Mouse (Mus musculus): ENCODE results near the gene Dcp1b. TPM values are rescaled to one million over a fixed set of nuclear protein-coding genes. Genes with fewer than 3 reads are reported as not detected.

Gene Dcp1b
- polyA plus RNA-seq, 1 experiment = 11.9 TPM

GRCm38 (mm10) chr6:119240256-119240655, 65.2 kb downstream of the Dcp1b start:
- H3K36me3 ChIP-seq (ENCODE audit: control insufficient read depth, insufficient read depth, low read length) = no peaks in the 10 kb centered on the region
- 69% methylated on average over 7 of the region's 7 CpGs for WGBS
- no peak overlapping the region for H3K27ac ChIP-seq (ENCODE audit: insufficient read depth, low read depth, low read length)
- no peak overlapping the region for H3K4me3 ChIP-seq (ENCODE audit: low read depth, low read length)
- H3K4me1 ChIP-seq (ENCODE audit: control insufficient read depth, insufficient read depth, insufficient read length, low read length) = no peaks in the 10 kb centered on the region
- no peak for TF ChIP-seq CTCF (IDR thresholded peaks at IDR 0.05; ENCODE audit: extremely low read depth, insufficient read length, insufficient replicate concordance, low read depth, low read length)
- TF ChIP-seq POLR2A (IDR thresholded peaks at IDR 0.05; ENCODE audit: low read depth, low read length) = no peak
- no peaks in the 10 kb centered on the region for H3K27me3 ChIP-seq (ENCODE audit: control insufficient read depth, insufficient read depth, low read length)

DNA sequence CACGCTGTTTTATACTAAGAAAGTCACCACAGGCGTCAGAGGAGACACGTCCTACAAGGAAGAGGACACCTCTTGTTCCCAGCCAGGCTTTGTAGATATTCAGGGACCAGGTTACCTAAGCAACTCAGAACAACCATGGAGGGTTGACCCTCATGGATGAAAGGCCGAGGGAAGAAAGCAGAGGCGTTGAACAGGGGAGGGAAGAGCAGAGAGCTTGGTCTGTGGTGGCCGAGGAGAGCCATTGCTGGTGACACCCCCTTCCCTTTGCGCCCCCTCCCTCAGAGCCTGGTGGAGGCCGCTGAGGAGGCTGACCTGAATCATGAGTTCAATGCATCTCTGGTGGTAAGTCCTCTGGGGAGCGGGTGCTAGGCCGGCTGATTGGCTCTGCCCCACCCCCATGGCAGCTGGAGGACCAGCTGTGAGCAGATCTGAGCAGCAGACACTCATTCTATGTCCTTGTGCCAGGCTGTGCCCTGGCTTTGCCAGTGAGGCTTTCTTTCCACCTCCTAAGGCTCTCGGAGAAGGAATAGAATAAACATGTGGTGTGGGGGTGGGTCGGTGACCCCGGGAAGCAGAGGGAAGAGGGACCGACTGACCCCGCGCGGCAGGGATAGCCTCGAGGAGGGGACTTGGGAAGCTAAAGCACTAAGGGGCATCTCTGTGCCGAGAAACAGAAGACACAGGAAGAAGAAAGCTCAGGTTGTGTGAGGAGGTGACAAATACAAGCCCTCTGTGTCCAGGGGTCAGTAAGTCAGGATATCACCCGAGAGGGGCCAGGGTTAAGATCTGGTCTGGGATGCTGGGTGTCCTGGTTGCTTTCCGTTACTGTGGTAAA, 66.0 kb downstream of the Dcp1b start:
- Histone ChIP-seq H3K4me1 (ENCODE audit: control insufficient read depth, insufficient read depth, insufficient read length, low read length) (no peaks in the 10 kb centered on the region), H3K27me3 (ENCODE audit: control insufficient read depth, insufficient read depth, low read length) (no peaks in the 10 kb centered on the region), H3K36me3 (ENCODE audit: control insufficient read depth, insufficient read depth, low read length) (no peaks in the 10 kb centered on the region), H3K27ac (ENCODE audit: insufficient read depth, low read depth, low read length) (no peak overlapping the region), H3K4me3 (ENCODE audit: low read depth, low read length) (no peak overlapping the region)
- no peak for TF ChIP-seq POLR2A (IDR thresholded peaks at IDR 0.05; ENCODE audit: low read depth, low read length)
- no peak for TF ChIP-seq CTCF (IDR thresholded peaks at IDR 0.05; ENCODE audit: extremely low read depth, insufficient read length, insufficient replicate concordance, low read depth, low read length)
- 55% methylated on average over 21 of the region's 21 CpGs for WGBS

DNA sequence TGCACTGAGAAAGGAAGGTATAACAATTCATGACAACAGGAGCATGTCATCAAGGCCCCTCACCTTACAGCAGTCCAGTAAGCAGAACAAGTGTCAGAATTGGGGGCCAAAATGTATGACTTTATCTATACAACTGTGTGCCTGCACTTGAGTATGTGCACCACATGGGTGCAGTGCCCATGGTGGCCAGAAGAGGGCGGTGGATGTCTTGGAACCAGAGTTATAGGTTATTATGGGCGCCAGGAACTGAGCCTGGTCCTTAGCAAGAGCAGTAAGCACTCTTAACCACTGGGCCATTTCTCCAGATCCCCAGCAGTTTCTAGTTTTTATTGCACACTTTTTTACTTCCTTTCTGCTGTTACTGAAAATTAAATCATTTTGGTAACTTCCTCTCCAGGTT, 71.0 kb downstream of the Dcp1b start:
- no peaks in the 10 kb centered on the region for H3K4me1 ChIP-seq (ENCODE audit: control insufficient read depth, insufficient read depth, insufficient read length, low read length)
- TF ChIP-seq POLR2A (IDR thresholded peaks at IDR 0.05; ENCODE audit: low read depth, low read length) = no peak
- no peaks in the 10 kb centered on the region for H3K27me3 ChIP-seq (ENCODE audit: control insufficient read depth, insufficient read depth, low read length)
- no peak overlapping the region for H3K4me3 ChIP-seq (ENCODE audit: low read depth, low read length)
- no peak overlapping the region for H3K27ac ChIP-seq (ENCODE audit: insufficient read depth, low read depth, low read length)
- 33% methylated on average over 2 of the region's 2 CpGs for WGBS
- no peaks in the 10 kb centered on the region for H3K36me3 ChIP-seq (ENCODE audit: control insufficient read depth, insufficient read depth, low read length)

GRCm38 (mm10) chr6:119248578-119248977, 73.5 kb downstream of the Dcp1b start:
- Histone ChIP-seq H3K36me3 (ENCODE audit: control insufficient read depth, insufficient read depth, low read length) (no peaks in the 10 kb centered on the region), H3K4me3 (ENCODE audit: low read depth, low read length) (no peak overlapping the region), H3K27ac (ENCODE audit: insufficient read depth, low read depth, low read length) (no peak overlapping the region), H3K4me1 (ENCODE audit: control insufficient read depth, insufficient read depth, insufficient read length, low read length) (no peaks in the 10 kb centered on the region), H3K27me3 (ENCODE audit: control insufficient read depth, insufficient read depth, low read length) (no peaks in the 10 kb centered on the region)
- TF ChIP-seq CTCF (IDR thresholded peaks at IDR 0.05; ENCODE audit: extremely low read depth, insufficient read length, insufficient replicate concordance, low read depth, low read length) (no peak), POLR2A (IDR thresholded peaks at IDR 0.05; ENCODE audit: low read depth, low read length) (no peak)
- WGBS = 66% methylated on average over 3 of the region's 3 CpGs

DNA sequence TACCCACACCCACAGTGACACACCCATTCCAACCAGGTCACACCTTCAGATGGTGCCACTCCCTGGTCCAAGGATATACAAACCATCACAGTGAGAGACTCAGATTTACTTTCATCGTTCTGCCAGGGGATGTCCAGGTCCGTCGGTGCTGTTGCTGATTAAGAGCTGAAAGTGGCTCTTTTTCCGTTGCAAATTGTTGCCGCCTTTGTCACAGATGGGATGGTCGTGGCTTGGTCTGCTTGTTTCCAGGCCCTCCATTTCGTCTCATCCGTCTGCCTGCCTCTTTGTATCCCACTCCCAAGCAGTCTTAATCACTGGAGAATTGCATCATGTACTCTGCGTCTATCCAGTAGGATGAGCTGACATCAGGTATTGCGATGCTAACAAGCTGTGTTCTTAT, 74.7 kb downstream of the Dcp1b start:
- no peak overlapping the region for H3K27ac ChIP-seq (ENCODE audit: insufficient read depth, low read depth, low read length)
- H3K4me1 ChIP-seq (ENCODE audit: control insufficient read depth, insufficient read depth, insufficient read length, low read length) = no peaks in the 10 kb centered on the region
- TF ChIP-seq CTCF (IDR thresholded peaks at IDR 0.05; ENCODE audit: extremely low read depth, insufficient read length, insufficient replicate concordance, low read depth, low read length) (no peak), POLR2A (IDR thresholded peaks at IDR 0.05; ENCODE audit: low read depth, low read length) (no peak)
- H3K36me3 ChIP-seq (ENCODE audit: control insufficient read depth, insufficient read depth, low read length) = no peaks in the 10 kb centered on the region
- 85% methylated on average over 10 of the region's 10 CpGs for WGBS
- no peaks in the 10 kb centered on the region for H3K27me3 ChIP-seq (ENCODE audit: control insufficient read depth, insufficient read depth, low read length)
- no peak overlapping the region for H3K4me3 ChIP-seq (ENCODE audit: low read depth, low read length)

- H3K4me3 ChIP-seq (ENCODE audit: low read depth, low read length) = no peak overlapping the region
- no peaks in the 10 kb centered on the region for H3K36me3 ChIP-seq (ENCODE audit: control insufficient read depth, insufficient read depth, low read length)
- no peak overlapping the region for H3K27ac ChIP-seq (ENCODE audit: insufficient read depth, low read depth, low read length)
- no peaks in the 10 kb centered on the region for H3K4me1 ChIP-seq (ENCODE audit: control insufficient read depth, insufficient read depth, insufficient read length, low read length)
- WGBS = 72% methylated on average over 4 of the region's 4 CpGs
- TF ChIP-seq POLR2A (IDR thresholded peaks at IDR 0.05; ENCODE audit: low read depth, low read length) (no peak), CTCF (IDR thresholded peaks at IDR 0.05; ENCODE audit: extremely low read depth, insufficient read length, insufficient replicate concordance, low read depth, low read length) (no peak)
- no peaks in the 10 kb centered on the region for H3K27me3 ChIP-seq (ENCODE audit: control insufficient read depth, insufficient read depth, low read length)
These were observed 76.7 kb downstream of the Dcp1b start for GRCm38 (mm10) chr6:119251704-119252103.

Other genes with a start within 250 kb of the Dcp1b start
- 2.0 and 2.6 TPM in 2 replicates for gene Cacna1c, start 21.2 kb downstream of the Dcp1b start, polyA plus RNA-seq (2012; rRNA removed)
- gene Cacna2d4, start 61.3 kb downstream of the Dcp1b start, polyA plus RNA-seq (2012; rRNA removed) = 0.32 TPM in 1 of 2 replicates, not detected in the other
- not detected in 2 replicates for gene Lrtm2, start 155.5 kb downstream of the Dcp1b start, polyA plus RNA-seq (2012; rRNA removed)
- 43.4 and 112 TPM in 2 replicates for gene Adipor2, start 242.5 kb downstream of the Dcp1b start, polyA plus RNA-seq (2012; rRNA removed)